Mouse (Mus musculus): Measurements from ENCODE around the gene Vstm4. TPM values are rescaled to one million over a fixed set of nuclear protein-coding genes. Genes with fewer than 3 reads are reported as not detected.

The Vstm4 gene
- polyA plus RNA-seq (2015; fragmentation: Nextera tagmentation; extraction: Ambion mirVana), result 29.8 and 32.7 TPM in 2 replicates

DNA sequence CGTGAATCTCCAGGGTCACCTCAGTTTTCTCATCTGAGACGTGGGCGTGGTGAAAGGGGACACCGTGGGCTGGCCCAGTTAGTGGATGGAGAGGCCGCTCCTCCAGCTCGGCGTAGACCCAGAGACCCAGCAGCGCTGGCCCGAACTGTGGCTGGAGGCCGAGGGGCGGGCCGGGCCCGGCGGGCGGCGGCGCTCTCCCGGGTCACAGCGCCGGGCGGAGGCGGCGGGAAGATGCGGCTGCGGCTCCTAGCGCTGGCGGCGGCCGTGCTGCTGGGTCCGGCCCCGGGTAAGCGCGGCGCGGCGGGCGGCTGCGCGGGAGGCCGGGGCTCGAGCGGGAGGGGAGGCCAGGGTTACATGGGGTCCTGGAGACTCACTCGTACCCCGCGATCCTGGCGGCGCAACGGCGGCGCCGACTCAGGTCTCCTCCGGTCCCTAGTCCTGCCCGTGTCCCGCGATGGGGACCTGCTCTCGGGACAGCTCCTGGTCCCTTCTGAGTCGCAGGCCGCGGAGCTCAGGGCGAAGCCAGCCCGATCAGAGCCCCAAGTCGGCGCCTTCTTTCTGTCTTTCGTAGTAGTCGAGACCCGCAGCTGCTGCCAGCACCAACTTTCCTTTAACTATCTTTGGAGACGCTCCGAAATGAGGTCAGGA lies at the start of gene Vstm4:
Vstm4 (plus strand) TSS at position 76 of the 648 bp plus-strand sequence.

DNA sequence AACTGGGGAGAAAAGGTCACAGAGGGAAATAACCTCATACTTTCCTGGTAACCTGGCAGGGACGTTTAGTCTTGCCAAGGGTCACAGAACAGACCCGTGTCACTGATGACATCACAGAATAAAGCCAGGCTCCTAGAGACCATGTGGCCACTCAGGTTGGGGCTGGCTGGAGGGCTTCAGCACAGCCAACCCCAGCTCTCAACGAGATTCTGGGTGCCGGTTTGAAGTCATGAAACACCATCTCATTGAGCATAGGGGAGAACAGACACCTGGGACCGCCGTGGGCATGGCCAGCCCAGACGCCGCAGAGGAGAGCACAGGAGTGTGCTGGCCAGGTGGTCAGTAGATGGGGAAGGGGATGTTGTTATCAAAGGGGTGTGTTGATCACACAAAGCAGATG lies 22.7 kb upstream of the Vstm4 start, which contains the start of gene Fam170b:
Fam170b (plus strand) TSS at position 116 of the 400 bp plus-strand sequence.

Other genes with a start within 250 kb of the Vstm4 start
- gene 3425401B19Rik, start 171.5 kb upstream of the Vstm4 start, polyA plus RNA-seq (2015; fragmentation: Nextera tagmentation; extraction: Ambion mirVana), result 25.9 and 31.5 TPM in 2 replicates
- gene Tmem273, start 70.8 kb upstream of the Vstm4 start, polyA plus RNA-seq (2015; fragmentation: Nextera tagmentation; extraction: Ambion mirVana), result 0.63 and 0.79 TPM in 2 replicates
- 0.08 and 0.15 TPM in 2 replicates for gene Fam170b, start 22.8 kb upstream of the Vstm4 start, polyA plus RNA-seq (2015; fragmentation: Nextera tagmentation; extraction: Ambion mirVana)
- gene Lrrc18, start 134.6 kb downstream of the Vstm4 start, polyA plus RNA-seq (2015; fragmentation: Nextera tagmentation; extraction: Ambion mirVana), result 0.29 and 0.43 TPM in 2 replicates